Mouse (Mus musculus) bone marrow macrophage, adult 2 months (primary cell): ENCODE results near the gene Zfp874a.

Source experiments
- CTCF ChIP-seq: IDR thresholded peaks from 2 replicates; pipeline ENCODE4 v1.5.1; 2012; ENCODE audit warnings: low read depth, mild to moderate bottlenecking, low read length, moderate library complexity
- POLR2A ChIP-seq: IDR thresholded peaks from 2 replicates; pipeline ENCODE4 v1.6.1; 2012; ENCODE audit warnings: mild to moderate bottlenecking, low read depth, low read length, borderline replicate concordance

GRCm38 (mm10) chr13:67421207-67421857 lies 30.1 kb downstream of the Zfp874a start, which contains the start of gene Zfp459:
- no peak for TF ChIP-seq CTCF
- TF ChIP-seq POLR2A: no peak
